Mouse (Mus musculus) lung, embryonic 16.5 days (tissue): ENCODE data around the gene Lcmt2. TPM values are rescaled to one million over a fixed set of nuclear protein-coding genes. Genes with fewer than 3 reads are reported as not detected.
"Not testable (repeated sequence)": the region's sequence is repeated elsewhere in the genome, so short reads cannot be mapped to it uniquely, and the experiment has no call there.

Experiments used
- ATAC-seq: fragments of 200-750 bp; cut with Nextera tagmentation; 2 replicates; pipeline ENCODE4 v1.8.0; 2017; ENCODE audit warnings: low read depth, mild to moderate bottlenecking, moderate library complexity
- H3K27ac ChIP-seq: fragments of 300-500 bp; sonication (generic); 2 replicates; pipeline ENCODE4 v1.5.1; 2014; ENCODE audit warnings: mild to moderate bottlenecking, control low read depth, low read length
- H3K27me3 ChIP-seq: fragments of 300-500 bp; sonication (generic); 2 replicates; pipeline ENCODE4 v1.6.1; 2014; ENCODE audit warnings: low read depth, low read length, mixed read lengths; ENCODE audit not compliant: control insufficient read depth, insufficient read depth
- H3K36me3 ChIP-seq: fragments of 300-500 bp; sonication (generic); 2 replicates; pipeline ENCODE4 v1.6.1; 2014; ENCODE audit warnings: low read length; ENCODE audit not compliant: control insufficient read depth, insufficient read depth
- H3K4me1 ChIP-seq: fragments of 300-500 bp; sonication (generic); replicated peaks from 2 replicates; pipeline ENCODE4 v1.6.1; 2014; ENCODE audit warnings: low read length, mixed read lengths; ENCODE audit not compliant: control insufficient read depth, insufficient read depth
- H3K4me2 ChIP-seq: fragments of 300-500 bp; sonication (generic); 2 replicates; pipeline ENCODE4 v1.6.1; 2014; ENCODE audit warnings: low read depth, low read length, control low read depth
- H3K4me3 ChIP-seq: fragments of 300-500 bp; sonication (generic); 2 replicates; pipeline ENCODE4 v1.5.1; 2014; ENCODE audit warnings: mild to moderate bottlenecking, low read length, control low read depth
- H3K9ac ChIP-seq: fragments of 300-500 bp; sonication (generic); 2 replicates; pipeline ENCODE4 v1.6.1; 2014; ENCODE audit warnings: low read length, control low read depth
- H3K9me3 ChIP-seq: fragments of 300-500 bp; sonication (generic); 2 replicates; pipeline ENCODE4 v1.6.1; 2016; ENCODE audit warnings: low read length; ENCODE audit not compliant: control insufficient read depth
- WGBS: fragments of 180-500 bp; shearing (Covaris S2); extraction: QIAGEN DNeasy Blood & Tissue Kit; methylation state at CpG from one replicate; pipeline ENCODE4 v1.1.7; 2014; 5-methylcytosine and 5-hydroxymethylcytosine counted together
- polyA plus RNA-seq: library from polyadenylated mRNA; unstranded; fragments of >200 nt; fragmentation: Nextera tagmentation; extraction: Ambion mirVana; gene quantifications from 2 replicates; pipeline ENCODE4 v1.2.1, GENCODE M21; 2015

The Lcmt2 gene
- polyA plus RNA-seq, 1 experiment from 2014 or later: 25.3 TPM

DNA sequence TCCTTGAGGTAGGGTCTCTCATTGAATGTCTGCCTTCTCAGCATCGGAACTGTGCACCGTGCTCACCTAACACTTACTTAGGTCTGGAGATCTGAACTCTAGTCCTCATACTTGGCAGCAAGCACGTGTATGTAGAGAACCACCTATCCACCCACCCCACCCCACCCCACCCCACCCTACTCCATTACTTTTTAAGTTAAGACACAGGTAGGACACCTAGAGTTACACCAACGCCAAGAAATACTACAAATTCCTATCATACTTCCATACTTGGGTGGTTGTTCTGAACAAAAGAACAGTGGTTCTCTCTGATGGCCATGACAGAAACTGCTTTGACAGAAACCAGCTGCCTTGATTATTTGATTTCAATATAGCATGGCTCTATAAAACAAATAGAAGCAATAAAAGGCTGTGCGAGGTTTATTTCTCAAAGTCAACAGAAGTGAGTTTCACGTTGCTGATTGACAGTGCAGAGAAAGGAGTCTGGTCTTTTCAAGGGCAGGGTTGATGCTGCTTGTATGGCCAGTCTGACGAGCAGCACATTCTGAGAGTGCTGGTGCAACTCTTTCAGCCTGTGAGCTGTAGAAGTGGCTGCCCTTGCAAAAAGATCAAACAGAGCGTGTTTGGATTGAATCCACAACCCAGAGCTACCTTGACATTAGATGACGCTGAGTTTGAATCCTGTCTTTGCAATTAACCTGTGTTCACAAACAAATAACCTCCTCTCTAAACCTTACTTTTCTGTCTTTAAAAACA is 11.4 kb downstream of the Lcmt2 start:
- no peaks in the 10 kb centered on the region for H3K36me3 ChIP-seq
- no peaks in the 10 kb centered on the region for H3K4me1 ChIP-seq
- no peak overlapping the region for H3K4me3 ChIP-seq
- no peaks in the 10 kb centered on the region for H3K27me3 ChIP-seq
- no peak overlapping the region for H3K9ac ChIP-seq
- H3K4me2 ChIP-seq: no peak overlapping the region
- H3K9me3 ChIP-seq: no peaks in the 10 kb centered on the region
- H3K27ac ChIP-seq: peak overlapping the region; percentile 66
- WGBS: 44% methylated on average over 9 of the region's 9 CpGs
- peak; percentile 57 for ATAC-seq

DNA sequence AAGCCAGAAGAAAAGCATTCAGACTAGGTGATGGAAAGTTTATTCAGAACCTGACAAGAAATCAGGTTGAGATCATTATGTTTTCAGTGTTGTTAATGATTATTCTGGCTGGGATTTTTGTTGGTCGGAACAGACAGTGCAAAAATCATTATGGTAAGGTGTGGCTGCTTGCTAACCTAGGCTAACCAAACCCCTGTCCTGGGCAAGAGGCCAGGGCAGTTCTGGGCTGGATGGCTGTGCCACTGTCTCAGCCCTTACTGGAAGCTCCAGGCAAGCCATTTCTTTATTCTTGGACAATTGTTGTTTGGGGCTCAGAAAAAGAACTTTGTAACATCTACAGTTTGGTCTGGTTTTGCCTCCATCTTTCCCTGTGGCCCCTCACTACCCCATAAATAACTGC is 12.9 kb downstream of the Lcmt2 start:
- Histone ChIP-seq H3K27ac (no peak overlapping the region), H3K36me3 (no peaks in the 10 kb centered on the region), H3K9me3 (no peaks in the 10 kb centered on the region), H3K4me2 (no peak overlapping the region), H3K4me3 (no peak overlapping the region), H3K27me3 (no peaks in the 10 kb centered on the region), H3K9ac (no peak overlapping the region), H3K4me1 (no peaks in the 10 kb centered on the region)
- no peak for ATAC-seq
- WGBS: 67% methylated on average over 1 of the region's 1 CpGs

DNA sequence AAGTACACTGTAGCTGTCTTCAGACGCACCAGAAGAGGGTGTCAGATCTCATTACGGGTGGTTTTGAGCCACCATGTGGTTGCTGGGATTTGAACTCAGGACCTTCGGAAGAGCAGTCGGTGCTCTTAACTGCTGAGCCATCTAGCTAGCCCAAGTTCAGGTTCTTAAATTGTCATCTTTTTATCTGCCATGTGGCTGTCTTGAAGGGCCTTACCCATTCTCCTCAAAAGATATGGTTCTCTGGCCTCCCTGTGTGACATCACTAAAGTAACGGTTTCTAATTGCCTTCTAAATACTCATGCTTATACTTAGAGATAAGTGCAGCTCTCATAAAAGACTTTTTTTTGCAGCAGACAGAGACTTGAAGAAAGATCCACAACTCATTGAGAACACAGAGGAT is 14.2 kb downstream of the Lcmt2 start:
- H3K9ac ChIP-seq, H3K9me3 ChIP-seq, H3K4me2 ChIP-seq, H3K4me3 ChIP-seq, H3K27me3 ChIP-seq, ATAC-seq, H3K4me1 ChIP-seq, H3K27ac ChIP-seq, H3K36me3 ChIP-seq: not testable (repeated sequence)
- 85% methylated on average over 5 of the region's 5 CpGs for WGBS

DNA sequence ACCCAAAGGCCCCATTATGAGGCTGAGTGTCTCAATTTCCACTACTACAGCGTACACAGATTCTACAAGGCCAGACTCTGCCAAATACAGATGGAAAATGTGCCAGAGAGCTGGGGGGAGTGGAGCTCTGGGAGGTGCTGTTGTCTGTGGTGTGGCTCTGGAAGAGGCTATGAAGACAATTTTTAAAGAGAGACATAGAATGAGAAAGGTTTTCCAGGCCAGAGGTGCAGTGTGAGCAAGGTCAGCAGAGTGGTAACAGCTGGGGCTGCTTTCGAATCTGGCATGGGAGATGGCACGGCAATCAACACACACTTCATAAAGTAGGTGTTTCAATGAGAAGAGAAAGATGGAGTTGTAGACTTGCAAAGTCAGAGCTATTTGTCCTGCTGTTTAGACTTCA is 21.2 kb downstream of the Lcmt2 start:
- Histone ChIP-seq H3K4me3 (no peak overlapping the region), H3K4me2 (no peak overlapping the region), H3K4me1 (no peaks in the 10 kb centered on the region), H3K9ac (no peak overlapping the region), H3K27ac (no peak overlapping the region), H3K36me3 (no peaks in the 10 kb centered on the region), H3K27me3 (no peaks in the 10 kb centered on the region), H3K9me3 (no peaks in the 10 kb centered on the region)
- ATAC-seq: peak; percentile 90
- WGBS: 49% methylated on average over 3 of the region's 3 CpGs

DNA sequence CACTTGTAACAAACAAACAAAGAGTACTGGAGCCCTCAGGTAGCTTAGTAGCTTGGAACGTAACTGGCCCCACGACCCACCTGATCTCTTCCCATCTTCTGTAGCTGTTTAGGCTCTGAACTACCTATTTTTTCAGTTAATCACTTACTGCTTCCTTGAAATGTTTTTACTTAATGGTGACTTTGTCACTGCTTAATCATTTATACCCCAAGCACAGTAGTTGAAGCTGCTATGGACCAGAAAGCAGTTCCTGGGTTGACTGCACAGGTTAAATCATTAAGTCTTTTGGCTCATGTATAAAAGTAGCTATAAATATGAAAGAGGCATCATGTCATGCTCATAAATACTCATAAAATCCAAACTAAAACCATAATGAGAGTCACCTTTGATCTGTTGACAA is 25.0 kb downstream of the Lcmt2 start:
- H3K9ac ChIP-seq: no peak overlapping the region
- WGBS: 94% methylated on average over 2 of the region's 2 CpGs
- no peaks in the 10 kb centered on the region for H3K9me3 ChIP-seq
- H3K4me2 ChIP-seq: no peak overlapping the region
- H3K36me3 ChIP-seq: no peaks in the 10 kb centered on the region
- no peaks in the 10 kb centered on the region for H3K27me3 ChIP-seq
- no peak for ATAC-seq
- no peak overlapping the region for H3K27ac ChIP-seq
- no peaks in the 10 kb centered on the region for H3K4me1 ChIP-seq
- H3K4me3 ChIP-seq: no peak overlapping the region

DNA sequence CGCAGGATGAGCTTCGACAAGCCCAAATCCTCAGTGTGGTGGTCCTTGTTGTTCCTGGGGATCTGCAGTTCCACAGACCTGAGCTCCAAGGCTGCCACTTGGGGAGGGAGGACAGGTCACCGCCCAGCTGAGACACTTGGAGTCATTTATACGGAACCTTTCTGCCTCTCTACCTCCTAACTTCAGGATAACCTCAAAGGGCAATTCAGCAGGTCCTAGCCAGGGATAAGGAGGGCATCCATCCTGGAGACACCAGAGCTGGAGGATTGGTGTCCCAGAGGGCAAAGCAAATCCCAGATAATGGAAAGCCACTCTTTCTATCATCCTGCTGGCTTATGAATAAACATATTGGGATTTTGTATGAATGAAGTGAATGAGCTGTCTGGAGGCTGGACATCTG is 30.8 kb downstream of the Lcmt2 start, which contains the start of gene Tgm7:
Gene Tgm7 (minus strand): TSS at position 101 of the 400 bp plus-strand sequence.
- Histone ChIP-seq H3K4me3 (no peak within 1 kb of the TSS), H3K4me1 (no peaks in the 10 kb centered on the region), H3K27ac (no peak within 1 kb of the TSS), H3K36me3 (no peaks in the 10 kb centered on the region), H3K27me3 (no peaks in the 10 kb centered on the region), H3K9ac (no peak within 1 kb of the TSS), H3K9me3 (no peaks in the 10 kb centered on the region), H3K4me2 (no peak within 1 kb of the TSS)
- WGBS: 72% methylated on average over 4 of the region's 4 CpGs
- no peak for ATAC-seq

DNA sequence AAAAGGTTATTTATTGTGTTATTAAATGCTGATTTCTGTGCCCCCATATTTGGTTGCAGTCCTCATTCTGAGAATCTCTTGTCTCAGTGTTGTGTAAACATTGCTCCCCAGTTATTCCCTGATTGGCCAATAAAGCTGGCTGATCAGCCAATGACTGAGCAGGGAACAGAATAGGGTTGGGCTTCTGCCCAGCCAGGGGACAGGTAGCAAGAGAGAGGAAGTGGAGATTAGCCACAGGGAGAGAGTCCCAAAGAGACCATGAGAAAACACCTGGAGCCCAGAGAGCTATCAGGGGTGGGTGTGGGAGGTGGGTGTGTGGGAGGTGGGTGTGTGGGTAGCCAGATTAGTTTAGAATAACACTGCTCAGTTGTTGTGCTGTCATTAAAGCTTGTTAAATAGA is 34.5 kb downstream of the Lcmt2 start:
- no peaks in the 10 kb centered on the region for H3K9me3 ChIP-seq
- H3K4me1 ChIP-seq: no peaks in the 10 kb centered on the region
- H3K27ac ChIP-seq: no peak overlapping the region
- no peak overlapping the region for H3K4me3 ChIP-seq
- ATAC-seq: no peak
- H3K9ac ChIP-seq: no peak overlapping the region
- H3K4me2 ChIP-seq: no peak overlapping the region
- H3K27me3 ChIP-seq: no peaks in the 10 kb centered on the region; the same call in 1 of the 2 replicates
- H3K36me3 ChIP-seq: no peaks in the 10 kb centered on the region

DNA sequence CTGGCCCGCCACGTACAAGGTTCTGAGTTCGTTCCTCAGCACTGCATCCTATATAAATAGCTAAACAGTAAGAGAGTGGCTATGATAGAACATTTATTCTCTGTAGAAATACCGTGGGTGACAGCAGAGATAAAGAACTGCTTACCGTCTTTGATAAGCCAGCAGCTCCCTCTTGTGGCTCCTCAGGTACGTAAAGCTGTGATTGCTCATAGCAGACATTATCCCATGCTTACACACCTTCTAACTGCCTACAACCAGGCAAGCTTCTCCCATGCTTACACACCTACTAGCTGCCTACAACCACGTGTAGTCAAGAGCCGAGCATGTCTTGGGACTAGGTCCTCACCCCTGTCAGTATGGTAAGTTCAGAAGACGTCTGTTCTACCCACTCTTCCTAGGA is 38.4 kb downstream of the Lcmt2 start:
- WGBS: 11% methylated on average over 9 of the region's 9 CpGs
- H3K9ac ChIP-seq: no peak overlapping the region
- H3K4me1 ChIP-seq: no peaks in the 10 kb centered on the region
- H3K4me3 ChIP-seq: no peak overlapping the region
- 0 out of 2 replicates have a peak, but pooled peaks have one; percentile 45 for ATAC-seq
- no peaks in the 10 kb centered on the region; the same call in 1 of the 2 replicates for H3K27me3 ChIP-seq
- no peaks in the 10 kb centered on the region for H3K36me3 ChIP-seq
- no peak overlapping the region for H3K27ac ChIP-seq
- H3K4me2 ChIP-seq: peak overlapping the region; percentile 31; the same call in 1 of the 2 replicates
- no peaks in the 10 kb centered on the region for H3K9me3 ChIP-seq

DNA sequence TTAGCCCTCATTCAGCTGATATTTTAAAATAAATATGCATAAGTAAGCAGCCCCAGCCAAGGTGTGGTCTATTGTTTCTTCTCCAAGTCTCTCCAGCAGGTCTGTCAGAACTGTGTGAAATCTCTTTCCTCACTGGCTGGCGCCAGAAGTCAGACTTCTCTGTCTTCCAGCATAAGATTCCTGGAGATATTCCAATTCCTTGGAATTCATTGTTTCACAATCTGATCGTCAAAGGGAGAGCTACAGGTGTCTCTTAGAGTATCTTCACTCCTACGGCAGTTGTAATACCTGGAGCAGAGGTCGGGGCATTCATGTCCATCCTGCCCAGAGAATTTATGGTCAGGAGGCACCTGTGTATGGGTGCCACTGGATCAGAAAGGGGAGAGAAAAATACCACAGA is 50.7 kb downstream of the Lcmt2 start:
- Histone ChIP-seq H3K4me3 (no peak overlapping the region), H3K36me3 (no peaks in the 10 kb centered on the region), H3K4me1 (0 out of 2 replicates have a peak, but pooled peaks cover 2% of the 10 kb centered on the region), H3K4me2 (no peak overlapping the region), H3K9ac (no peak overlapping the region), H3K27me3 (no peaks in the 10 kb centered on the region), H3K9me3 (no peaks in the 10 kb centered on the region), H3K27ac (no peak overlapping the region)
- ATAC-seq: no peak
- WGBS: 57% methylated on average over 4 of the region's 4 CpGs
